ENCODE assay signal across 8 mouse cellular contexts in the genomic region with DNA sequence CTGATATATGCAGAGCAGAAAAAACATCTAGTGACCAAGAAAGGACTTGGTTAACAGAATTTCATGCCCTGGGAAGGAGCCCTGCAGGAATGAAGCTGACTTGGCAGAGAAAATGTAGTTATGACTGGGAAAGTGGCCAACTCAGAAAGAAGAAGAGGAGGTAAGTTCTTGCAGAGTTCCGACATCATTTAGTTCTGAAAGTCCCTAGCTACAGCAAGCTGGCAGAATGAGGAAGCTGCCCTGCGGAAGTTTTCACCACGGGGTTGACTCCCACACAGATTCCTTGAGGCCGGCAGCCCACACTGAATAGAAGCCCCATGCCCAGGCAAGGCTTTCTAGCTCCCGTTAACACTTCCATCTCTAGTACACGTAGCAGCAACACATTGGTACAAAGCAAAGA. TPM values are rescaled to one million over a fixed set of nuclear protein-coding genes. Genes with fewer than 3 reads are reported as not detected.
DNase-seq lines count a peak whose midpoint lies in the region; ATAC-seq and TF ChIP-seq lines count a peak whose summit lies in the region.

No protein-coding gene starts in this region.

- H3K4me1 ChIP-seq in hindbrain, postnatal 0 days (ENCODE audit: insufficient read depth, low read length): peaks cover 7% of the 10 kb centered on the region
- H3K4me1 ChIP-seq in hindbrain, embryonic 13.5 days (replicated peaks): peaks cover 16% of the 10 kb centered on the region
- H3K4me1 ChIP-seq in kidney, postnatal 0 days (replicated peaks; ENCODE audit: insufficient read depth, low read length): peaks cover 6% of the 10 kb centered on the region; the same call in 1 of the 2 replicates
- H3K4me1 ChIP-seq in stomach, embryonic 16.5 days (ENCODE audit: control insufficient read depth, insufficient read depth, low read length): peaks cover 10% of the 10 kb centered on the region

- no peak overlapping the region for H3K4me3 ChIP-seq in hindbrain, postnatal 0 days (ENCODE audit: low read length)
- H3K4me3 ChIP-seq in hindbrain, embryonic 13.5 days: no peak overlapping the region
- H3K4me3 ChIP-seq in kidney, postnatal 0 days (replicated peaks; ENCODE audit: low read depth, low read length): no peak overlapping the region
- H3K4me3 ChIP-seq in stomach, embryonic 16.5 days (replicated peaks; ENCODE audit: low read length): no peak overlapping the region

- peak; percentile 56; the same call in 1 of the 2 replicates for ATAC-seq in hindbrain, postnatal 0 days
- no peak for ATAC-seq in hindbrain, embryonic 13.5 days (ENCODE audit: low FRiP score)
- no peak for ATAC-seq in kidney, postnatal 0 days (replicated peaks; ENCODE audit: low FRiP score, low read depth)
- no peak for ATAC-seq in stomach, embryonic 16.5 days (ENCODE audit: insufficient read depth, low FRiP score)

- no peak overlapping the region for H3K27ac ChIP-seq in hindbrain, postnatal 0 days
- no peak overlapping the region for H3K27ac ChIP-seq in hindbrain, embryonic 13.5 days
- no peak overlapping the region for H3K27ac ChIP-seq in kidney, postnatal 0 days
- no peak overlapping the region; the same call in 1 of the 2 replicates for H3K27ac ChIP-seq in stomach, embryonic 16.5 days (ENCODE audit: low read length)

- peak; percentile 32 for DNase-seq in hindbrain, postnatal 0 days (ENCODE audit: low spot score)
- DNase-seq in adipocyte (ENCODE audit: low spot score): peak; percentile 89
- peak; percentile 24 for DNase-seq in gastrocnemius, postnatal 25 days
- DNase-seq in kidney, postnatal 0 days (ENCODE audit: low spot score): peak; percentile 58
- peak; percentile 32 for DNase-seq in lung, postnatal 10 days
- DNase-seq in thymus, postnatal 4 days: no peak

- H3K9me3 ChIP-seq in hindbrain, postnatal 0 days (ENCODE audit: low read length): no peaks in the 10 kb centered on the region
- no peaks in the 10 kb centered on the region for H3K9me3 ChIP-seq in hindbrain, embryonic 13.5 days
- no peaks in the 10 kb centered on the region for H3K9me3 ChIP-seq in kidney, postnatal 0 days (replicated peaks; ENCODE audit: low read length)
- no peaks in the 10 kb centered on the region for H3K9me3 ChIP-seq in stomach, embryonic 16.5 days (replicated peaks; ENCODE audit: control insufficient read depth, low read length)

- WGBS in hindbrain, postnatal 0 days: 24% methylated on average over 6 of the region's 6 CpGs
- WGBS in hindbrain, embryonic 13.5 days: 73% methylated on average over 6 of the region's 6 CpGs
- WGBS in kidney, postnatal 0 days: 38% methylated on average over 6 of the region's 6 CpGs
- 46% methylated on average over 6 of the region's 6 CpGs for WGBS in stomach, embryonic 16.5 days

- H3K4me2 ChIP-seq in hindbrain, postnatal 0 days (ENCODE audit: low read depth, low read length): peak overlapping the region; percentile 16; the same call in 1 of the 2 replicates
- no peak overlapping the region for H3K4me2 ChIP-seq in hindbrain, embryonic 13.5 days
- peak overlapping the region; percentile 16; the same call in 1 of the 2 replicates for H3K4me2 ChIP-seq in kidney, postnatal 0 days (ENCODE audit: low read length)
- peak overlapping the region; percentile 21; the same call in 1 of the 2 replicates for H3K4me2 ChIP-seq in stomach, embryonic 16.5 days (ENCODE audit: low read depth, low read length)

- no peak for TF ChIP-seq CTCF in hindbrain, postnatal 0 days (IDR thresholded peaks at IDR 0.05; ENCODE audit: low read depth)
- no peak for TF ChIP-seq CTCF in kidney, postnatal 0 days (IDR thresholded peaks at IDR 0.05; ENCODE audit: low read depth)

- no peaks in the 10 kb centered on the region for H3K36me3 ChIP-seq in hindbrain, postnatal 0 days (ENCODE audit: insufficient read depth, low read length)
- H3K36me3 ChIP-seq in hindbrain, embryonic 13.5 days: peaks cover 7% of the 10 kb centered on the region; the same call in 1 of the 2 replicates
- no peaks in the 10 kb centered on the region for H3K36me3 ChIP-seq in kidney, postnatal 0 days (ENCODE audit: insufficient read depth, low read length)
- H3K36me3 ChIP-seq in stomach, embryonic 16.5 days (ENCODE audit: control insufficient read depth, insufficient read depth, low read length): no peaks in the 10 kb centered on the region

- H3K9ac ChIP-seq in hindbrain, postnatal 0 days (replicated peaks; ENCODE audit: low read length): no peak overlapping the region
- H3K9ac ChIP-seq in hindbrain, embryonic 13.5 days: no peak overlapping the region
- H3K9ac ChIP-seq in kidney, postnatal 0 days (ENCODE audit: low read depth, low read length): no peak overlapping the region
- H3K9ac ChIP-seq in stomach, embryonic 16.5 days (ENCODE audit: low read length): no peak overlapping the region

- no peaks in the 10 kb centered on the region for H3K27me3 ChIP-seq in hindbrain, postnatal 0 days (ENCODE audit: insufficient read depth, low read length)
- no peaks in the 10 kb centered on the region for H3K27me3 ChIP-seq in hindbrain, embryonic 13.5 days
- no peaks in the 10 kb centered on the region for H3K27me3 ChIP-seq in kidney, postnatal 0 days (ENCODE audit: insufficient read depth, low read length)
- H3K27me3 ChIP-seq in stomach, embryonic 16.5 days (ENCODE audit: control insufficient read depth, insufficient read depth, low read length): no peaks in the 10 kb centered on the region

RNA-seq across cellular contexts. Expression of a gene that starts 6.3 kb away (rescaled TPM):
- total RNA-seq in hindbrain, postnatal 0 days (2014; rRNA removed): 13.9 and 16.7 TPM in 2 replicates
- 15.3 and 16.3 TPM in 2 replicates for polyA plus RNA-seq in hindbrain, postnatal 0 days (2015; fragmentation: Nextera tagmentation; extraction: Ambion mirVana)
- polyA plus RNA-seq in hindbrain, embryonic 13.5 days (2015; fragmentation: Nextera tagmentation; extraction: Ambion mirVana): 24.6 and 25.5 TPM in 2 replicates
- 1 to 10 TPM; 8.0 to 8.3 TPM for total RNA-seq in gastrocnemius, postnatal 25 days (2021)
- polyA plus RNA-seq in kidney, postnatal 0 days (2015; fragmentation: Nextera tagmentation; extraction: Ambion mirVana): 33.1 and 36.5 TPM in 2 replicates
- polyA plus RNA-seq in stomach, embryonic 16.5 days (2015; fragmentation: Nextera tagmentation; extraction: Ambion mirVana): 38.7 and 39.9 TPM in 2 replicates
